ENCODE assay signal across 8 mouse cellular contexts in genomic region chr6:87513046-87513767, GRCm38 (mm10). TPM values are rescaled to one million over a fixed set of nuclear protein-coding genes. Genes with fewer than 3 reads are reported as not detected.
DNase-seq lines count a peak whose midpoint lies in the region; ATAC-seq lines count a peak whose summit lies in the region.

No protein-coding gene starts in this region.

- no peaks in the 10 kb centered on the region for H3K36me3 ChIP-seq in kidney, embryonic 14.5 days (ENCODE audit: control insufficient read depth, insufficient read depth, low read length)
- no peaks in the 10 kb centered on the region for H3K36me3 ChIP-seq in liver, embryonic 11.5 days (ENCODE audit: control insufficient read depth, insufficient read depth, low read length)

- no peaks in the 10 kb centered on the region for H3K4me1 ChIP-seq in kidney, embryonic 14.5 days (ENCODE audit: control insufficient read depth, insufficient read depth, low read length)
- no peaks in the 10 kb centered on the region for H3K4me1 ChIP-seq in liver, embryonic 11.5 days (replicated peaks; ENCODE audit: control insufficient read depth, insufficient read depth, low read length)

- no peak overlapping the region for H3K9ac ChIP-seq in kidney, embryonic 14.5 days (ENCODE audit: low read depth, low read length)
- no peak overlapping the region for H3K9ac ChIP-seq in liver, embryonic 11.5 days (ENCODE audit: low read depth, low read length)

- DNase-seq in A20 (ENCODE audit: low read depth, low spot score) (peak; percentile 73), ES-CJ7 (ENCODE audit: low read depth, low spot score) (peak; percentile 70)
- DNase-seq in c-Kit-positive CD71-positive TER-119-positive erythroid progenitor cells, embryonic 14.5 days (ENCODE audit: low spot score): peak; percentile 30
- peak; percentile 52 for DNase-seq in forelimb bud, embryonic 11.5 days (ENCODE audit: low read depth, low spot score)
- DNase-seq in liver, embryonic 11.5 days (ENCODE audit: low spot score): peak; percentile 61
- DNase-seq in ovary, postnatal 10 days (ENCODE audit: low spot score): peak; percentile 38
- DNase-seq in urinary bladder, postnatal 10 days (ENCODE audit: low spot score): peak; percentile 28

- no peak overlapping the region for H3K4me2 ChIP-seq in kidney, embryonic 14.5 days (replicated peaks; ENCODE audit: low read depth, low read length)
- no peak overlapping the region for H3K4me2 ChIP-seq in liver, embryonic 11.5 days

- no peak overlapping the region for H3K27ac ChIP-seq in kidney, embryonic 14.5 days (ENCODE audit: low read depth, low read length)
- H3K27ac ChIP-seq in liver, embryonic 11.5 days (ENCODE audit: low read depth, low read length): no peak overlapping the region

- H3K4me3 ChIP-seq in kidney, embryonic 14.5 days (ENCODE audit: low read length): no peak overlapping the region
- no peak overlapping the region for H3K4me3 ChIP-seq in liver, embryonic 11.5 days (ENCODE audit: low read depth, low read length)

- WGBS in kidney, embryonic 14.5 days: 74% methylated on average over 12 of the region's 12 CpGs
- WGBS in liver, embryonic 11.5 days: 66% methylated on average over 12 of the region's 12 CpGs

- peak; percentile 32; the same call in 1 of the 2 replicates for ATAC-seq in kidney, embryonic 14.5 days (ENCODE audit: low FRiP score, low TSS enrichment)
- ATAC-seq in liver, embryonic 11.5 days (replicated peaks; ENCODE audit: low FRiP score): no peak

- 0 out of 2 replicates have a peak, but pooled peaks cover 3% of the 10 kb centered on the region for H3K9me3 ChIP-seq in kidney, embryonic 14.5 days (ENCODE audit: control insufficient read depth, low read length)
- H3K9me3 ChIP-seq in liver, embryonic 11.5 days (ENCODE audit: control insufficient read depth, low read length): no peaks in the 10 kb centered on the region

- no peaks in the 10 kb centered on the region for H3K27me3 ChIP-seq in kidney, embryonic 14.5 days (ENCODE audit: control insufficient read depth, insufficient read depth, low read length)
- H3K27me3 ChIP-seq in liver, embryonic 11.5 days (replicated peaks; ENCODE audit: control insufficient read depth, insufficient read depth, low read length): no peaks in the 10 kb centered on the region

RNA-seq across cellular contexts. Expression of gene Arhgap25, which starts 19.9 kb away (rescaled TPM):
- 3.3 and 5.1 TPM in 2 replicates for polyA plus RNA-seq in kidney, embryonic 14.5 days (2014; fragmentation: Nextera tagmentation; extraction: Ambion mirVana)
- 6.9 and 7.9 TPM in 2 replicates for polyA plus RNA-seq in liver, embryonic 11.5 days (2014; fragmentation: Nextera tagmentation; extraction: Ambion mirVana)
